Mouse (Mus musculus): ENCODE data around the gene Dlat.

Gene Dlat

GRCm38 (mm10) chr9:50659392-50660217, at the start of gene Dlat:
TSS of gene Dlat (minus strand) at chr9:50659780.
- peak; percentile 66 for DNase-seq (ENCODE audit: low read depth)

GRCm38 (mm10) chr9:50709108-50709507, 49.5 kb upstream of the Dlat start:
- no peak for DNase-seq (ENCODE audit: low read depth)

- DNase-seq (ENCODE audit: low read depth), result no peak
Observed at GRCm38 (mm10) chr9:50704907-50705306, 45.3 kb upstream of the Dlat start.

GRCm38 (mm10) chr9:50700921-50701691, 41.5 kb upstream of the Dlat start:
- no peak for DNase-seq (ENCODE audit: low read depth)

GRCm38 (mm10) chr9:50698418-50699409, 39.1 kb upstream of the Dlat start:
- no peak for DNase-seq (ENCODE audit: low read depth)

- DNase-seq (ENCODE audit: low read depth), result peak; percentile 76
Observed at GRCm38 (mm10) chr9:50697706-50698041, 38.1 kb upstream of the Dlat start.

- no peak for DNase-seq (ENCODE audit: low read depth)
Observed at GRCm38 (mm10) chr9:50696851-50697705, 37.5 kb upstream of the Dlat start.

GRCm38 (mm10) chr9:50695153-50695552, 35.6 kb upstream of the Dlat start:
- DNase-seq (ENCODE audit: low read depth), result no peak

GRCm38 (mm10) chr9:50693631-50694030, 34.1 kb upstream of the Dlat start:
- DNase-seq (ENCODE audit: low read depth), result no peak

GRCm38 (mm10) chr9:50692626-50693580, 33.3 kb upstream of the Dlat start:
- DNase-seq (ENCODE audit: low read depth), result no peak

GRCm38 (mm10) chr9:50686866-50687652, 27.5 kb upstream of the Dlat start:
- no peak for DNase-seq (ENCODE audit: low read depth)

GRCm38 (mm10) chr9:50681727-50682126, 22.1 kb upstream of the Dlat start:
- DNase-seq (ENCODE audit: low read depth), result no peak

GRCm38 (mm10) chr9:50679406-50679805, 19.8 kb upstream of the Dlat start:
- DNase-seq (ENCODE audit: low read depth), result no peak

GRCm38 (mm10) chr9:50674771-50675170, 15.2 kb upstream of the Dlat start:
- DNase-seq (ENCODE audit: low read depth), result no peak

- DNase-seq (ENCODE audit: low read depth), result no peak
Observed at GRCm38 (mm10) chr9:50670690-50671089, 11.1 kb upstream of the Dlat start.

GRCm38 (mm10) chr9:50667579-50668498, 8.3 kb upstream of the Dlat start:
- no peak for DNase-seq (ENCODE audit: low read depth)

GRCm38 (mm10) chr9:50666442-50666841, 6.9 kb upstream of the Dlat start:
- no peak for DNase-seq (ENCODE audit: low read depth)

- no peak for DNase-seq (ENCODE audit: low read depth)
Observed at GRCm38 (mm10) chr9:50664826-50665225, 5.2 kb upstream of the Dlat start.
